Mouse (Mus musculus) cerebellum, adult 8-10 months (tissue): Measurements from ENCODE around the gene Fmnl2.
A peak's percentile ranks its signal among the peaks of the same experiment; 100 is the strongest.

Source experiments
- DNase-seq: peaks from one replicate; pipeline ENCODE4 v3.0.0; 2022

The Fmnl2 gene

DNA sequence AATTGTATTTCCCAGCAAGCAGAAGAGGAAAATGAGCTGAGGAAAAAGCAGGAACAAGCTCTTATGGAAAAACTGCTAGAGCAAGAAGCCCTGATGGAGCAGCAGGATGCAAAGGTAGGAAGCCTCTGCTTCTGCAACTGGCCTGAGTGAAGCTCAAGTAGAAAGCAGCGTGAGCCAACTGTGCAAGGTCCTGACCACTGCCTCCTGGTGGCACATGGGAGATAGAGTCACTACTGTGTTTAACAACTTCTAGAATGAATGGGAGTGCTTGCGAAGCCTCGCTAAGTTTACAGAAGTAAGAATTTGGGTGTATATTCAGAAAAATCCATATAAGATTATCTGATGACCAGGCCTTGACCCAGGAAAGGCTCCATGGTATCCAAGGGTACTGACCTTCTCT lies 268.3 kb downstream of the Fmnl2 start:
- DNase-seq, result no peak

DNA sequence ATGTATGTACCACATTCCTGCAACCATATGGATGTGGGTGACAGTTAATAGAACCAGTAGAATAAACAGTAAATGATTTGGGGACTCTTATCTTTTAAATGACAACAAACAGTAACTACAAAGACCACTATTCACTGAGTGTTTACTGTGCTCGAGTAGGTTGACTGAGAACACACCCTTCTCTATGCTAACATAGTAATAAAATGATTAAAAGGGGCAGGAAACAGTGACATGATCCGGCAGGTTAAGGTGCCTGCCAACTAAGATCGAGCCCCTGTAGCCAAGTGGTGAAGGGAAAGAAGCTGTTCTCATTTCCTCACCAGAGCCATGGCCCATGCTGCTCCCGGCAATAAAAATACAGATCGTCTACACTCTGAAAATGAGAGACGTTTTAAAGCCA lies 271.4 kb downstream of the Fmnl2 start:
- no peak for DNase-seq

DNA sequence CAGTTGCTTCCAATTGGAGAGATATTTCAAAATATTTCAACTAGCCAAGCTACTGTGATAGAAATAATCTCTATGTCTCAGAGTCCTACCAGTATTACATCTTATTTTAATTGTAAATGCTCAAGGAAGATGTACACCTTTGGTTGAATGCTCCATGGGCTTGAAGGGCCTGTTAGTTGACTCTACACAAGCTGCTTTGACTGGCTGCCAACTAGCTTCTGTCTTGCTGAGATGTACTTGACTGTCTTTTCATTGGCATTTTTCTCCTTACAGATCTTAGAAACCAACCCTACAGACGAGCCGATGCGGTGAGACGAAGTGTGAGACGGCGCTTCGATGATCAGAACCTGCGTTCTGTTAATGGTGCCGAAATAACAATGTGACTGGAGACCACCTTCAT lies 273.9 kb downstream of the Fmnl2 start:
- DNase-seq, result peak; percentile 30

DNA sequence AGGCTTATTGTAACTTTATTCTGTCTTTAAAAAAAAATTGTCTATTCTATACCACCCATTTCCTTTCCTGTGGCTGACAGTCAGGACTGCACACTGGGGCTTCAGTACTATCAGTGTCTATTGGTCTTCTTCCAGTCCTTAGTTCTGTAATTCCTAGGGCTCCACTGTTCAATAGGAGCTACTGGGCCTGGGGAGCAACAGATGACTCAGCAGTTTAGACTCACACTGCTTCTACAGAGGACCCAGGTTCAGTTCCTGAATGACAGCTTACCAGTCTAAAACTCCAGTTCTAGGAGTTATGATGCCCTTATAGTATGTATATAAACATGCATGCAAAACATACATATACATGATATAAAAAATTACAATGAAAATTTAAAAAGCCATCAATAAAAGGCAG lies 289.2 kb downstream of the Fmnl2 start:
- DNase-seq, result no peak

DNA sequence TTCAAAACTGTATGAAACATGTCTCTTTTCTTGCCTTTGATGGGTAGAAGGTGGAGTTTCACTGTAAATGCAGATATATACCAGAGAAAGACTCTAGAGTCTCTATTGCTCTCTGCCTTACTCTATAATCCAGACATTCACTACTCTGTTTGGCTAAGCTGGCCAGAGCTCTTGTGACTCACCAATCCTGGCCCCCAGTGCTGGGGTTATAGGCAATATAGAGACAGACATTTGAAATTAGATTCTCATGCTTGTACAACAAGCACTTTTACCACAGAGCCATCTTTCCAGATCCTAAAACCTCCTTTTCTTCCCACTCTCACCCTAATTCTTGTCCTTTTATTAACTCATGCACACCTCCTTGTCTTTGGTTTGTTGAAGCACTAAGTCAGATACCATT lies 316.3 kb downstream of the Fmnl2 start:
- DNase-seq, result no peak

DNA sequence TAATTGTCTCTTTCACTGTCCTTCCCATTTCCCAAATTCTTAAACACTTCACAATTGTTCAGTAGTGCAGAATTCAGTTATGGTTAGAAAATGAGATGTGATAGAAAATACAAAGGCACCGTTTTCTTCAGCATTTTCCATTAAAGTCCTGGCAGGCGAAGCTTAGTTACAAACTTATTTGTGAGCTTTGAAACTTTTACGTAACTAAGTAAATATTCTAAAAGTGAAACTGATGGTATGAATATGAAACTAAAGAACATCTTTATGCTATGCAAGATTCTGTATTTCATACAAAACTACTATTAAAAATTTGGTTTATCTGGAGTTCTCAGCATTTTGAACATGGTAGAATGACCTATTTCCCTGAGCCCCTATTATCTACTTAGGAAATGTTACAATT lies 321.3 kb downstream of the Fmnl2 start:
- DNase-seq, result no peak

DNA sequence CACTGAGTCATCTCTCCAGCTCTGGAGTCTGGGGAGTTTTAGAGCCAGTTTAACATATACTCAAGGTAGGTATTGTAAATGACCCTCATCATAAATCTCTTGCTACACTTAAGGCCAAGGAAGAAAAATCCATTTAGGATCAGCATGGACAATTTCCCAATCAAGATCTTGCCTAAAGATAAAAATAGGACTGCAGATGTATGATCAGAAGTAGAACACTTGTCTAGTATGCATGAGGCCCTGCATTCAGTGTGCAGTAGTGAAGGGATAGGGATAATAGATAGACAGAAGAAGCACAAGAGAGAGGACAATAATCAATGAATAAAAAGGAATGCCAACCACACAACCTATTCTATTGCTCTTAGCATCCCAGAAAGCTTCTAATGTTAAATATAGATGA lies 322.2 kb downstream of the Fmnl2 start:
- no peak for DNase-seq
